Comparison of ENCODE assay signal across 14 mouse cellular contexts in the genomic region with DNA sequence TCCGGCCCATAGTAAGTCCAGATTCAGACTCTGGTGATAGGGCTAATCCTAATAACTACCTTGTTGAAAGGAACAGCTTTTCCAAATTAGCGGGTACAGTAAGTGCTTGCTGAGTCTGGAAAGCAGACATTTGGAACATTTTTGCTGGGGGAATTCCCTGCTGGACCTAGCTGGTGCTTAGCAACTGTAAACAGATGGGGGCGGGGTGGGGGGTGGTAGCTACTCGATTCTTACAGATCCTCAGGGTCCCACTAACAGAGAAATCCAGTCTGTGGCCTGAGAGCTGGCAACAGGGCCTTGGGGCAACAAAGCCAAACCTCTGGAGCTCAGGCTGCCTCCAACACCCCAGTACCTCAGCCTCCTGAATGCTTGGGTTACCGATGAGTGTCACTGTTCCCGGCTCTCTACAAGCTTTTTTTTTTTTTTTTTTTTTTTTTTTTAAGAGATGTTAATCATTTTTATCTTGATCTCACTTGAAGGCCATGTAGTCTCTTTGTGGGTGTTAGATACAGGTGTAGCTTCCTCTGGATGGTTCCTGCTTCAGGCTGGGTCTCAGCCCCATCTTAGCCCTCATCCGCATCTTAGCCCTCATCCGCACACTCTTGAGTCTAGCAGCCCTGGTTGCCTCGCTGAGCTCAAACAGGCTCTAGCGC. TPM values are rescaled to one million over a fixed set of nuclear protein-coding genes. Genes with fewer than 3 reads are reported as not detected.
DNase-seq lines count a peak whose midpoint lies in the region; ATAC-seq and TF ChIP-seq lines count a peak whose summit lies in the region.
"Had no signal": no experiment of that assay in that cellular context is flagged by ENCODE, and none has a peak within 500 bp of the region (broad histone marks: within the 10 kb centered on the region; RNA-seq: fewer than 3 reads in every experiment).

No protein-coding gene starts in this region.

- H3K36me3 ChIP-seq in heart, embryonic 12.5 days = no peaks in the 10 kb centered on the region
- peaks cover 50% of the 10 kb centered on the region for H3K36me3 ChIP-seq in thymus, adult 2 months (ENCODE audit: control insufficient read depth, insufficient read depth, low read length)
- H3K36me3 ChIP-seq: forebrain, embryonic 15.5 days; lung, embryonic 15.5 days had no signal

- H3K27ac ChIP-seq in heart, embryonic 12.5 days (ENCODE audit: poor library complexity, severe bottlenecking) = no peak overlapping the region
- peak overlapping the region; percentile 98 for H3K27ac ChIP-seq in thymus, adult 2 months (ENCODE audit: control insufficient read depth, insufficient read depth, low read length)
- H3K27ac ChIP-seq: forebrain, embryonic 15.5 days; kidney, postnatal 0 days; lung, embryonic 15.5 days had no signal

- 72% methylated on average over 10 of the region's 10 CpGs for WGBS in heart, embryonic 12.5 days
- 28% methylated on average over 10 of the region's 10 CpGs for WGBS in thymus, adult 2 months

- no peak for ATAC-seq in heart, embryonic 12.5 days (ENCODE audit: insufficient number of reproducible peaks, low FRiP score)
- ATAC-seq in inflammation-experienced regulatory T-cells, adult 6 months = peak; percentile 53
- ATAC-seq: forebrain, embryonic 15.5 days had no signal

- no peak for TF ChIP-seq POLR2A in thymus, adult 2 months (IDR thresholded peaks at IDR 0.05; ENCODE audit: control insufficient read depth, extremely low read depth, insufficient read depth, low read length, poor library complexity)

- DNase-seq in heart, adult 8-10 months (ENCODE audit: low spot score) = no peak
- DNase-seq in Muller cell, postnatal 12 days (ENCODE audit: inconsistent ontology term) = peak; percentile 29
- peak; percentile 56 for DNase-seq in thymus, adult 2 months
- no peak for DNase-seq in layer of hippocampus, adult 18-20 months (ENCODE audit: low spot score in 2 of 2)
- DNase-seq in right cerebral cortex, postnatal 4 days = no peak
- no peak for DNase-seq in right cerebral cortex, postnatal 14 days
- DNase-seq: adrenal gland, postnatal 14 days; cerebellum, adult 9-10 months had no signal

- no peaks in the 10 kb centered on the region for H3K9me3 ChIP-seq in heart, embryonic 12.5 days (replicated peaks)
- H3K9me3 ChIP-seq: forebrain, embryonic 15.5 days; lung, embryonic 15.5 days had no signal

- TF ChIP-seq CTCF in thymus, adult 2 months (IDR thresholded peaks at IDR 0.05; ENCODE audit: borderline replicate concordance, control insufficient read depth, extremely low read depth, insufficient read depth, low read length, poor library complexity) = no peak

- 0 out of 2 replicates have a peak overlapping the region, but pooled peaks have one; percentile 5 for H3K4me3 ChIP-seq in heart, embryonic 12.5 days
- H3K4me3 ChIP-seq in thymus, adult 2 months (ENCODE audit: control insufficient read depth, insufficient read depth, low read length) = peak overlapping the region; percentile 8; the same call in 1 of the 2 replicates

- no peak overlapping the region for H3K4me2 ChIP-seq in heart, embryonic 12.5 days

- peaks cover 20% of the 10 kb centered on the region for H3K4me1 ChIP-seq in heart, embryonic 12.5 days (replicated peaks)
- H3K4me1 ChIP-seq in thymus, adult 2 months (replicated peaks; ENCODE audit: control insufficient read depth, insufficient read depth, low read length) = peaks cover 75% of the 10 kb centered on the region

- no peak overlapping the region for H3K9ac ChIP-seq in heart, embryonic 12.5 days
- H3K9ac ChIP-seq: forebrain, embryonic 15.5 days had no signal

- peaks cover 16% of the 10 kb centered on the region; the same call in 1 of the 2 replicates for H3K27me3 ChIP-seq in heart, embryonic 12.5 days (replicated peaks)
- no peaks in the 10 kb centered on the region for H3K27me3 ChIP-seq in thymus, adult 2 months (ENCODE audit: control insufficient read depth, insufficient read depth, low read length)

RNA-seq across cellular contexts. Expression of a gene that starts 8.1 kb away (rescaled TPM):
- 6.9 and 7.8 TPM in 2 replicates for polyA plus RNA-seq in heart, embryonic 12.5 days (2016; fragmentation: Nextera tagmentation; extraction: Ambion mirVana)
- 1 to 10 TPM in 1 of 4 experiments, under 1 TPM in 3; 0.44 to 1.3 (median 0.69) TPM for total RNA-seq in heart, adult 8-10 months (2022)
- 100 to 1,000 TPM in 2 of 3 experiments, 10 to 100 TPM in 1; 79.1 to 131 (median 126) TPM for polyA plus RNA-seq in inflammation-experienced regulatory T-cells, adult 6 months (2017; shearing (Covaris generic))
- polyA plus RNA-seq in thymus, adult 2 months (2012; rRNA removed) = 402 and 429 TPM in 2 replicates
- under 1 TPM; 0.36 to 0.72 TPM for total RNA-seq in layer of hippocampus, adult 18-20 months (2021)

RNA-seq across cellular contexts. Expression of a gene that starts 21.2 kb away (rescaled TPM):
- polyA plus RNA-seq in heart, embryonic 12.5 days (2016; fragmentation: Nextera tagmentation; extraction: Ambion mirVana) = 21.4 and 21.6 TPM in 2 replicates
- 1 to 10 TPM; 5.9 to 8.3 (median 8.0) TPM for total RNA-seq in heart, adult 8-10 months (2022)
- polyA plus RNA-seq in inflammation-experienced regulatory T-cells, adult 6 months (2017; shearing (Covaris generic)) = 10 to 100 TPM; 22.7 to 26.1 (median 23.6) TPM
- 166 and 168 TPM in 2 replicates for polyA plus RNA-seq in thymus, adult 2 months (2012; rRNA removed)
- 10 to 100 TPM; 33.2 to 34.8 TPM for total RNA-seq in layer of hippocampus, adult 18-20 months (2021)

RNA-seq across cellular contexts. Expression of a gene that starts 29.2 kb away (rescaled TPM):
- not detected in 2 replicates for polyA plus RNA-seq in heart, embryonic 12.5 days (2016; fragmentation: Nextera tagmentation; extraction: Ambion mirVana)
- not detected for total RNA-seq in heart, adult 8-10 months (2022)
- not detected for polyA plus RNA-seq in inflammation-experienced regulatory T-cells, adult 6 months (2017; shearing (Covaris generic))
- 0.85 and 1.00 TPM in 2 replicates for polyA plus RNA-seq in thymus, adult 2 months (2012; rRNA removed)
- total RNA-seq in layer of hippocampus, adult 18-20 months (2021) = not detected
- total RNA-seq: adrenal gland, postnatal 14 days; heart, postnatal 25 days had no signal
- polyA plus RNA-seq: forebrain, embryonic 15.5 days; kidney, postnatal 0 days; lung, embryonic 15.5 days had no signal

RNA-seq across cellular contexts. Expression of a gene that starts 44.4 kb away (rescaled TPM):
- polyA plus RNA-seq in heart, embryonic 12.5 days (2016; fragmentation: Nextera tagmentation; extraction: Ambion mirVana) = 0.31 TPM in 1 of 2 replicates, not detected in the other
- total RNA-seq in heart, adult 8-10 months (2022) = under 1 TPM in 1 of 4 experiments, not detected in 3; 0.50 TPM
- not detected for polyA plus RNA-seq in inflammation-experienced regulatory T-cells, adult 6 months (2017; shearing (Covaris generic))
- polyA plus RNA-seq in thymus, adult 2 months (2012; rRNA removed) = 0.12 TPM in 1 of 2 replicates, not detected in the other
- total RNA-seq in layer of hippocampus, adult 18-20 months (2021) = not detected
- total RNA-seq: adrenal gland, postnatal 14 days; heart, postnatal 25 days had no signal
- polyA plus RNA-seq: forebrain, embryonic 15.5 days; lung, embryonic 15.5 days had no signal

Comparison
In these comparisons a context has a peak if more than half of its experiments do, and no peak if none do; other contexts are left out.
1. DNase-seq: peak in Muller cell, postnatal 12 days (single experiment) and thymus, adult 2 months (single experiment); none in heart, adult 8-10 months (single experiment), layer of hippocampus, adult 18-20 months (0 of 2), right cerebral cortex, postnatal 4 days (single experiment) and right cerebral cortex, postnatal 14 days (single experiment).